Mouse (Mus musculus) liver, postnatal 0 days (tissue): Measurements from ENCODE around the gene Avil. TPM values are rescaled to one million over a fixed set of nuclear protein-coding genes. Genes with fewer than 3 reads are reported as not detected.

ENCODE experiments used
- ATAC-seq: fragments of 200-750 bp; cut with Nextera tagmentation; 2 replicates; pipeline ENCODE4 v1.8.0; 2017; ENCODE audit warnings: mild to moderate bottlenecking, moderate library complexity
- DNase-seq: peaks from one replicate; pipeline ENCODE4 v3.0.0-alpha.2; 2016
- H3K27ac ChIP-seq: fragments of 300-500 bp; sonication (generic); 2 replicates; pipeline ENCODE4 v1.5.1; 2014; ENCODE audit warnings: antibody characterized with exemption, moderate library complexity, mild to moderate bottlenecking, low read depth
- H3K27me3 ChIP-seq: fragments of 300-500 bp; sonication (generic); 2 replicates; pipeline ENCODE4 v1.6.1; 2014; ENCODE audit warnings: low read length, control low read depth, mixed read lengths; ENCODE audit not compliant: insufficient read depth
- H3K36me3 ChIP-seq: fragments of 300-500 bp; sonication (generic); replicated peaks from 2 replicates; pipeline ENCODE4 v1.6.1; 2014; ENCODE audit warnings: mild to moderate bottlenecking, control low read depth, low read length, moderate library complexity, mixed read lengths; ENCODE audit not compliant: insufficient read depth
- H3K4me1 ChIP-seq: fragments of 300-500 bp; sonication (generic); 2 replicates; pipeline ENCODE4 v1.6.1; 2014; ENCODE audit warnings: antibody characterized with exemption, mild to moderate bottlenecking, control low read depth; ENCODE audit not compliant: insufficient read depth
- H3K4me2 ChIP-seq: fragments of 300-500 bp; sonication (generic); 2 replicates; pipeline ENCODE4 v1.6.1; 2014; ENCODE audit warnings: low read depth, mild to moderate bottlenecking, low read length, moderate library complexity, mixed read lengths
- H3K4me3 ChIP-seq: fragments of 300-500 bp; sonication (generic); 2 replicates; pipeline ENCODE4 v1.5.1; 2014; ENCODE audit warnings: low read depth, low read length
- H3K9ac ChIP-seq: fragments of 300-500 bp; sonication (generic); replicated peaks from 2 replicates; pipeline ENCODE4 v1.6.1; 2014; ENCODE audit warnings: mild to moderate bottlenecking, moderate library complexity
- H3K9me3 ChIP-seq: fragments of 300-500 bp; sonication (generic); 2 replicates; pipeline ENCODE4 v1.6.1; 2016; ENCODE audit warnings: mild to moderate bottlenecking, control low read depth, low read length, mixed read lengths
- CTCF ChIP-seq: sonication (generic); IDR thresholded peaks from 2 replicates; pipeline ENCODE4 v1.5.1; 2016; ENCODE audit warnings: antibody characterized with exemption, low read depth
- EP300 ChIP-seq: IDR thresholded peaks from 2 replicates; pipeline ENCODE4 v1.6.1; 2016; ENCODE audit warnings: antibody characterized with exemption, low read depth, mild to moderate bottlenecking
- WGBS: fragments of 180-500 bp; shearing (Covaris S2); extraction: QIAGEN DNeasy Blood & Tissue Kit; methylation state at CpG from one replicate; pipeline ENCODE4 v1.1.7; 2014; ENCODE audit not compliant: insufficient replicate concordance; 5-methylcytosine and 5-hydroxymethylcytosine counted together
- polyA plus RNA-seq: library from polyadenylated mRNA; unstranded; fragments of >200 nt; fragmentation: Nextera tagmentation; extraction: Ambion mirVana; gene quantifications from 2 replicates; pipeline ENCODE4 v1.2.1, GENCODE M21; 2015

Gene Avil
- polyA plus RNA-seq, 1 experiment from 2014 or later, result not detected

DNA sequence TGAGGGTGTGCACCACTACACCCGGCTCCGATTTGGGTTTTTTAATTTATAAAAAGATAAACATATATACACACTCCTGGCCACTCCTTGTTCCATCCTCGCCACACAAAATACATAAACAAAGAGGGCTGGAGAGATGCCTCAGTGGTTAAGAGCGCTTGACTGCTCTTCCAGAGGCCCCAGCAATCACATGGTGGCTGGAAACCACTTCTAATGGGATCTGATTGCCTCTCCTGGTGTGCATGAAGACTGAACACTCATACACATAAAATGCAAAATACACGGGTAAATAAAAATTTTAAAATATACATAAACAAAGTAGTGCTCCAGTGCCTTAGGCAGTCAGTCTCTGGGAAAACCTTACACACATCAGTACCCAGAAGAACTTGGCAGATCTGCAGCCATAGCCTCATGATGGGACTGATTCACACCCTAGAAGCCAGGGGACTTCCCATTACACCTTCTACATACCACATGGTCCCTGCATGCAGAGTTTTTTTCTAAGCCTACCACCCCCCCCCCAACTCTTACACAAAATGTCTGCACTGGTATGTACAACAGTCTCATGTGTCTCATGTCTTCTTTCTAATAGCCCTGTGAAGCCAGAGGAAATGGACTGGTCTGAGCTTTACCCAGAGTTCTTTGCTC lies 42.1 kb downstream of the Avil start:
- no peak; the same call in 1 of the 2 replicates for ATAC-seq
- Histone ChIP-seq H3K4me2 (peak overlapping the region; percentile 90), H3K27me3 (peaks cover 9% of the 10 kb centered on the region), H3K9ac (peak overlapping the region; percentile 62), H3K9me3 (no peaks in the 10 kb centered on the region), H3K27ac (0 out of 2 replicates have a peak overlapping the region, but pooled peaks have one; percentile 52), H3K36me3 (peaks cover 3% of the 10 kb centered on the region; the same call in 1 of the 2 replicates), H3K4me1 (peaks cover 11% of the 10 kb centered on the region), H3K4me3 (peak overlapping the region; percentile 72)
- 12% methylated on average over 5 of the region's 5 CpGs for WGBS
- DNase-seq, result no peak
- TF ChIP-seq EP300, result no peak
- no peak for TF ChIP-seq CTCF

DNA sequence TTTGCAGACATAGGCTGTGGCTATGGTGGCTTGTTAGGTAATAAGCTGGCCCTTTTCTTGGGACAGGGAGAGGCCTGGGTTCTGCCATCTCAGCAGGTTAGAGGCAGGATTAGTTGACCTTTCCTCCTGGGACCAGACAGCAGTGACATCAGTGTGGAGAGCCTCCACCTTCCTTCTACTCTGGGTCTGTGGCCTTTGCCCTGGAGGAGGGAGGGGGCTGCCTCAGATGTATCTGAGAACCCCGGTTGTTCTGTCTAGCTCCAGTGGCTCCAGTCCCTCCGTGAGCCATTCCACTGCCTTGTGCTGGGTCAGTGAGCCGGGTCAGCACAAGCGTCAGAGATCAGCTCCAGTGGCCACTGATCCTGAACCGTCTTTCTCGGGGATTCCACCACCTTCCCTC lies 42.7 kb downstream of the Avil start:
- H3K4me1 ChIP-seq, result peaks cover 11% of the 10 kb centered on the region
- H3K36me3 ChIP-seq, result peaks cover 3% of the 10 kb centered on the region; the same call in 1 of the 2 replicates
- 88% methylated on average over 6 of the region's 6 CpGs for WGBS
- H3K27me3 ChIP-seq, result peaks cover 15% of the 10 kb centered on the region
- H3K4me2 ChIP-seq, result no peak overlapping the region
- no peak overlapping the region for H3K9ac ChIP-seq
- H3K9me3 ChIP-seq, result no peaks in the 10 kb centered on the region
- TF ChIP-seq EP300 (no peak), CTCF (no peak)
- H3K27ac ChIP-seq, result no peak overlapping the region
- ATAC-seq (no peak), DNase-seq (no peak)
- no peak overlapping the region for H3K4me3 ChIP-seq

GRCm38 (mm10) chr10:127047954-127048353 lies 47.4 kb downstream of the Avil start, which contains the start of gene Cyp27b1:
Cyp27b1 (plus strand) TSS chr10:127048250.
- ATAC-seq (no peak), DNase-seq (no peak)
- Histone ChIP-seq H3K4me1 (peaks cover 13% of the 10 kb centered on the region), H3K27me3 (peaks cover 44% of the 10 kb centered on the region), H3K9ac (no peak within 1 kb of the TSS), H3K4me3 (peak within 1 kb of the TSS; percentile 17; the same call in 1 of the 2 replicates), H3K36me3 (peaks cover 3% of the 10 kb centered on the region; the same call in 1 of the 2 replicates), H3K9me3 (no peaks in the 10 kb centered on the region), H3K27ac (no peak within 1 kb of the TSS), H3K4me2 (peak within 1 kb of the TSS; percentile 48)
- 31% methylated on average over 5 of the region's 5 CpGs for WGBS
- no peak for TF ChIP-seq CTCF

DNA sequence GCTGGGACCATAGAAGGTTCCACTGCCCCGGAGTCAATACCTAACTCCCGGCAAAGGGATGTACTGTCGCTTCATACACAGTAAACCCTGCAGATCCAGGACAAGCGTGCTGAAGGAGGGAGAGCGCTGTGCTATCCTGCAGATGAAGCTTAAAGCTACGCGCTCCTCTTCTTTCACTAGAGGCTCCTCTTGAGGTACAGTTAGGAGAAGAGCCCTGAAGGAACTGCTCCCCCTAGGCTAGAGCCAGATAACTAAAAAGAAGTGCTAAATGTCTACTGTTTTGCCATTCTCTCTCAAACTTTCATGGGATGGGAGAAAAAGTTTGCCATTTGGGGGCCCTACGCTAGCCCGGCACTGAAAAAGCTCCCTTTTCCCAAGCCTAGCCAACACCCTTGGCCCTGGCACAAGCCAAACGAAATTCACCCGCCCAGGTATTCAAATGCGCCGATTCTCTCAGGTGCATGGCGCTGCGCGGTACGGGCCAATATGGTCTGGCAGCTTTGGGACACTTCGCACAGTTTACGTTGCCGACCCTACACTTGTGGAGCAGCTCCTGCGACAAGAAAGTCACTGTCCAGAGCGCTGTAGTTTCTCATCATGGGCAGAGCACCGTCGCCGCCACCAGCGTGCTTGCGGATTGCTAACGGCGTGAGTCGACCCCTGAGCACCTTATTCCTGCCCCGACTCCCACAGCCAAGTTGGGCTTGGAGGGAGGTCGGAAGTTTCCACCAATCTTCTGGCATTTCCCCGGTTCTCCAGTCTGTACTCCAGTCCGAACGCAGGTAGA lies 48.3 kb downstream of the Avil start:
- no peak for DNase-seq
- Histone ChIP-seq H3K9ac (no peak overlapping the region), H3K4me2 (peak overlapping the region; percentile 48), H3K27ac (no peak overlapping the region), H3K36me3 (peaks cover 3% of the 10 kb centered on the region; the same call in 1 of the 2 replicates), H3K27me3 (peaks cover 46% of the 10 kb centered on the region), H3K4me3 (peak overlapping the region; percentile 17; the same call in 1 of the 2 replicates), H3K9me3 (no peaks in the 10 kb centered on the region), H3K4me1 (peaks cover 12% of the 10 kb centered on the region)
- 6% methylated on average over 35 of the region's 35 CpGs for WGBS
- TF ChIP-seq EP300, result no peak
- no peak for TF ChIP-seq CTCF
- ATAC-seq, result no peak

- peak; percentile 26; the same call in 1 of the 2 replicates for ATAC-seq
- 7% methylated on average over 29 of the region's 29 CpGs for WGBS
- H3K36me3 ChIP-seq, result peaks cover 3% of the 10 kb centered on the region; the same call in 1 of the 2 replicates
- peaks cover 12% of the 10 kb centered on the region for H3K4me1 ChIP-seq
- DNase-seq, result peak; percentile 20
- no peak overlapping the region for H3K27ac ChIP-seq
- peak overlapping the region; percentile 17 for H3K4me3 ChIP-seq
- TF ChIP-seq EP300, result no peak
- peak; percentile 43 for TF ChIP-seq CTCF
- no peak overlapping the region for H3K9ac ChIP-seq
- H3K9me3 ChIP-seq, result no peaks in the 10 kb centered on the region
- peaks cover 46% of the 10 kb centered on the region for H3K27me3 ChIP-seq
- peak overlapping the region; percentile 48 for H3K4me2 ChIP-seq
Observed at GRCm38 (mm10) chr10:127049395-127050118, 49.0 kb downstream of the Avil start.

- Histone ChIP-seq H3K36me3 (no peaks in the 10 kb centered on the region; the same call in 1 of the 2 replicates), H3K27me3 (peaks cover 51% of the 10 kb centered on the region), H3K4me1 (peaks cover 12% of the 10 kb centered on the region), H3K9me3 (no peaks in the 10 kb centered on the region), H3K4me3 (no peak overlapping the region), H3K4me2 (no peak overlapping the region), H3K27ac (no peak overlapping the region), H3K9ac (no peak overlapping the region)
- ATAC-seq (peak; percentile 14; the same call in 1 of the 2 replicates), DNase-seq (no peak)
- 7% methylated on average over 10 of the region's 10 CpGs for WGBS
- TF ChIP-seq CTCF (no peak), EP300 (no peak)
Observed at GRCm38 (mm10) chr10:127050119-127050474, 49.6 kb downstream of the Avil start.
